Mouse (Mus musculus) cerebellum, adult 9-11 months (tissue): Measurements from ENCODE around the gene Hdac8.
A peak's percentile ranks its signal among the peaks of the same experiment; 100 is the strongest.

ENCODE experiments used
- DNase-seq: peaks from one replicate; pipeline ENCODE4 v3.0.0; 2022

The Hdac8 gene

GRCm38 (mm10) chrX:102504644-102505481, at the start of gene Hdac8:
TSS of gene Hdac8 (minus strand) at chrX:102505359.
- peak; percentile 63 for DNase-seq

GRCm38 (mm10) chrX:102509205-102509604, 4.0 kb upstream of the Hdac8 start:
- DNase-seq, result no peak

GRCm38 (mm10) chrX:102504179-102504578, 980 bp downstream of the Hdac8 start:
- no peak for DNase-seq

GRCm38 (mm10) chrX:102493992-102494730, 11.0 kb downstream of the Hdac8 start:
- peak; percentile 9 for DNase-seq

- no peak for DNase-seq
Measured at GRCm38 (mm10) chrX:102485575-102485974, 19.6 kb downstream of the Hdac8 start.

- no peak for DNase-seq
Measured at GRCm38 (mm10) chrX:102479665-102480064, 25.5 kb downstream of the Hdac8 start.

- DNase-seq, result peak; percentile 34
Measured at GRCm38 (mm10) chrX:102478965-102479364, 26.2 kb downstream of the Hdac8 start.

GRCm38 (mm10) chrX:102478481-102478880, 26.7 kb downstream of the Hdac8 start:
- no peak for DNase-seq

- peak; percentile 57 for DNase-seq
Measured at GRCm38 (mm10) chrX:102476784-102477183, 28.4 kb downstream of the Hdac8 start.

- peak; percentile 16 for DNase-seq
Measured at GRCm38 (mm10) chrX:102475555-102475954, 29.6 kb downstream of the Hdac8 start.

GRCm38 (mm10) chrX:102418343-102419127, 86.6 kb downstream of the Hdac8 start:
- no peak for DNase-seq

- DNase-seq, result no peak
Measured at GRCm38 (mm10) chrX:102416972-102417371, 88.2 kb downstream of the Hdac8 start.

GRCm38 (mm10) chrX:102416386-102416785, 88.8 kb downstream of the Hdac8 start:
- DNase-seq, result peak; percentile 3

GRCm38 (mm10) chrX:102384765-102385164, 120.4 kb downstream of the Hdac8 start:
- DNase-seq, result no peak

- no peak for DNase-seq
Measured at GRCm38 (mm10) chrX:102383151-102383550, 122.0 kb downstream of the Hdac8 start.

GRCm38 (mm10) chrX:102366510-102366909, 138.6 kb downstream of the Hdac8 start:
- peak; percentile 79 for DNase-seq

- DNase-seq, result no peak
Measured at GRCm38 (mm10) chrX:102362244-102362643, 142.9 kb downstream of the Hdac8 start.

- DNase-seq, result no peak
Measured at GRCm38 (mm10) chrX:102353412-102353811, 151.7 kb downstream of the Hdac8 start.

- DNase-seq, result peak; percentile 8
Measured at GRCm38 (mm10) chrX:102349843-102350731, 155.1 kb downstream of the Hdac8 start.

- no peak for DNase-seq
Measured at GRCm38 (mm10) chrX:102348886-102349486, 156.2 kb downstream of the Hdac8 start.

- no peak for DNase-seq
Measured at GRCm38 (mm10) chrX:102341688-102342087, 163.5 kb downstream of the Hdac8 start.
